Mouse (Mus musculus): Measurements from ENCODE around the gene Ighmbp2. TPM values are rescaled to one million over a fixed set of nuclear protein-coding genes. Genes with fewer than 3 reads are reported as not detected.

The Ighmbp2 gene
- polyA plus RNA-seq, 1 experiment = 9.4 TPM

DNA sequence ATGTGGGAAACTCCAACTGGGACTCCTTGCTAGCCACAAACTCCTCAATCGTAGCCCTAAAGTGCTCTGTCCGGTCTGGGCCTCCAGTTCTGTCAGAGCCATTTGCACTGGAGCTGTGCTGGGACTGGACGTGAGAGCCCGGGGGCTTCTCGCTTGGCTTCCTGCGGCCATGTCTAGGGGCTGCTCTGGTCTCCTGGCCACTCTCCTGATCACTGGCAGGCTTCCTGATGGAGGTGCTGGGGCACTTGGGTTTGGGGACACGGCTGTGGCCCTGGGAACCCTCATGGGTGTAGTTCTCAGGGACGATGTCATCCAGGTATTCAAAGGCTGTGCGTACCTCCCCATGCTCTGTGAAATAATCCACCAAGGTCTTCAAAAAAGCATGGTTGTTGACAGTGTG is 17.6 kb downstream of the Ighmbp2 start:
- TF ChIP-seq GATA1 (IDR thresholded peaks at IDR 0.05; ENCODE audit: low read length) = no peak

DNA sequence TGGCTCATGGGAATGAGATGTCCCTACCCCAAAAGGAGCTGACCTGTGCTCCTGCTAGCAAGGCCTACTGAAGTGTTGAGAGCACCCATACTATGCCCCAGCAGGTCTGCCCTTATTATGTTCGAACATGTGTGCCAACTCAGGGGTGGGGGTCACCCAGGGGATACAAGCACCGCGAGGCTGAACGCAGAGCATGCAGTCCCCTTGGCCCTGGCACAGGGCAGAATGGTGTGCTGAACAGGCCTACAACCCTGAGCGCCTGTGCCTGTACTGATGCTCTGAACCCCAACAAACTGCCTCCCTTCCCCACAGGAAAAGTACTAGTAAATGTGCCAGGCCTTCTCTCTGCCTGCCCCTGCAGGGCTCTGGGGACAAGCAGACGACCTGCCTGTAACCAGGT is 18.5 kb downstream of the Ighmbp2 start:
- no peak for TF ChIP-seq GATA1 (IDR thresholded peaks at IDR 0.05; ENCODE audit: low read length)

GRCm38 (mm10) chr19:3261764-3262525 is 20.9 kb downstream of the Ighmbp2 start:
- TF ChIP-seq GATA1 (IDR thresholded peaks at IDR 0.05; ENCODE audit: low read length) = no peak

- no peak for TF ChIP-seq GATA1 (IDR thresholded peaks at IDR 0.05; ENCODE audit: low read length)
Measured at GRCm38 (mm10) chr19:3261336-3261735, 21.5 kb downstream of the Ighmbp2 start.

GRCm38 (mm10) chr19:3260591-3260990 is 22.2 kb downstream of the Ighmbp2 start:
- TF ChIP-seq GATA1 (IDR thresholded peaks at IDR 0.05; ENCODE audit: low read length) = no peak

- no peak for TF ChIP-seq GATA1 (IDR thresholded peaks at IDR 0.05; ENCODE audit: low read length)
Measured at GRCm38 (mm10) chr19:3260016-3260415, 22.8 kb downstream of the Ighmbp2 start.

Other genes starting within 250 kb of the Ighmbp2 start
- 3.5 and 34.0 TPM in 2 replicates for gene Mrpl21, start 116 bp downstream of the Ighmbp2 start, polyA plus RNA-seq (2012)
- 2.1 and 2.3 TPM in 2 replicates for gene Cpt1a, start 39.3 kb upstream of the Ighmbp2 start, polyA plus RNA-seq (2012)
- gene Tesmin, start 105.8 kb upstream of the Ighmbp2 start, polyA plus RNA-seq (2012) = not detected in 2 replicates
- gene Gal, start 131.5 kb upstream of the Ighmbp2 start, polyA plus RNA-seq (2012) = not detected in 2 replicates